8 mouse cellular contexts compared by ENCODE assay signal in genomic region chr5:34931516-34932457, GRCm38 (mm10). TPM values are rescaled to one million over a fixed set of nuclear protein-coding genes. Genes with fewer than 3 reads are reported as not detected.
DNase-seq lines count a peak whose midpoint lies in the region; ATAC-seq and TF ChIP-seq lines count a peak whose summit lies in the region.

No protein-coding gene starts in this region.

- no peak for TF ChIP-seq CTCF in lung, postnatal 0 days (IDR thresholded peaks at IDR 0.05)

- no peak overlapping the region for H3K4me2 ChIP-seq in embryonic facial prominence, embryonic 12.5 days (replicated peaks)
- no peak overlapping the region for H3K4me2 ChIP-seq in hindbrain, embryonic 13.5 days
- no peak overlapping the region for H3K4me2 ChIP-seq in lung, postnatal 0 days (replicated peaks; ENCODE audit: low read depth, low read length)

- H3K27ac ChIP-seq in embryonic facial prominence, embryonic 12.5 days, result peak overlapping the region; percentile 80
- H3K27ac ChIP-seq in hindbrain, embryonic 13.5 days, result peak overlapping the region; percentile 83
- H3K27ac ChIP-seq in lung, postnatal 0 days (ENCODE audit: low read length), result peak overlapping the region; percentile 79

- no peaks in the 10 kb centered on the region for H3K9me3 ChIP-seq in embryonic facial prominence, embryonic 12.5 days
- H3K9me3 ChIP-seq in hindbrain, embryonic 13.5 days, result no peaks in the 10 kb centered on the region
- no peaks in the 10 kb centered on the region for H3K9me3 ChIP-seq in lung, postnatal 0 days (ENCODE audit: low read length)

- WGBS in embryonic facial prominence, embryonic 12.5 days, result 38% methylated on average over 11 of the region's 11 CpGs
- 50% methylated on average over 11 of the region's 11 CpGs for WGBS in hindbrain, embryonic 13.5 days
- WGBS in lung, postnatal 0 days, result 20% methylated on average over 11 of the region's 11 CpGs

- no peak for ATAC-seq in embryonic facial prominence, embryonic 12.5 days (ENCODE audit: insufficient number of reproducible peaks, insufficient read depth, low FRiP score, low TSS enrichment)
- 0 out of 2 replicates have a peak, but pooled peaks have one; percentile 71 for ATAC-seq in hindbrain, embryonic 13.5 days (ENCODE audit: low FRiP score)
- peak; percentile 85 for ATAC-seq in lung, postnatal 0 days

- DNase-seq in embryo, embryonic 11 days, result peak; percentile 24
- no peak for DNase-seq in embryo, embryonic 10 days (ENCODE audit: low spot score)
- peak; percentile 76 for DNase-seq in lung, postnatal 0 days (ENCODE audit: low spot score)
- no peak for DNase-seq in cerebellum, postnatal 10 days
- DNase-seq in ovary, adult 18-20 months (ENCODE audit: low spot score), result no peak
- DNase-seq in spleen, postnatal 4 days (ENCODE audit: low spot score in 2 of 2), result no peak

- H3K4me1 ChIP-seq in embryonic facial prominence, embryonic 12.5 days, result peaks cover 18% of the 10 kb centered on the region
- H3K4me1 ChIP-seq in hindbrain, embryonic 13.5 days (replicated peaks), result peaks cover 24% of the 10 kb centered on the region
- peaks cover 14% of the 10 kb centered on the region for H3K4me1 ChIP-seq in lung, postnatal 0 days (ENCODE audit: insufficient read depth, low read depth, low read length)

- H3K4me3 ChIP-seq in embryonic facial prominence, embryonic 12.5 days, result no peak overlapping the region
- H3K4me3 ChIP-seq in hindbrain, embryonic 13.5 days, result no peak overlapping the region
- no peak overlapping the region for H3K4me3 ChIP-seq in lung, postnatal 0 days (ENCODE audit: low read depth, low read length)

- H3K9ac ChIP-seq in embryonic facial prominence, embryonic 12.5 days, result no peak overlapping the region
- H3K9ac ChIP-seq in hindbrain, embryonic 13.5 days, result no peak overlapping the region
- no peak overlapping the region for H3K9ac ChIP-seq in lung, postnatal 0 days (replicated peaks; ENCODE audit: low read depth)

- no peaks in the 10 kb centered on the region for H3K27me3 ChIP-seq in embryonic facial prominence, embryonic 12.5 days
- H3K27me3 ChIP-seq in hindbrain, embryonic 13.5 days, result no peaks in the 10 kb centered on the region
- no peaks in the 10 kb centered on the region for H3K27me3 ChIP-seq in lung, postnatal 0 days (replicated peaks; ENCODE audit: insufficient read depth, low read length)

- H3K36me3 ChIP-seq in embryonic facial prominence, embryonic 12.5 days, result no peaks in the 10 kb centered on the region
- no peaks in the 10 kb centered on the region for H3K36me3 ChIP-seq in hindbrain, embryonic 13.5 days
- H3K36me3 ChIP-seq in lung, postnatal 0 days (ENCODE audit: insufficient read depth, low read length), result no peaks in the 10 kb centered on the region

- TF ChIP-seq EP300 in lung, postnatal 0 days (IDR thresholded peaks at IDR 0.05), result peak; percentile 64

RNA-seq across cellular contexts. Expression of gene Rgs12, which starts 17.5 kb away (rescaled TPM):
- 55.0 and 56.3 TPM in 2 replicates for polyA plus RNA-seq in embryonic facial prominence, embryonic 12.5 days (2016; fragmentation: Nextera tagmentation; extraction: Ambion mirVana)
- 54.9 and 59.1 TPM in 2 replicates for polyA plus RNA-seq in hindbrain, embryonic 13.5 days (2015; fragmentation: Nextera tagmentation; extraction: Ambion mirVana)
- 45.5 and 46.7 TPM in 2 replicates for polyA plus RNA-seq in lung, postnatal 0 days (2015; fragmentation: Nextera tagmentation; extraction: Ambion mirVana)

RNA-seq across cellular contexts. Expression of gene Msantd1, which starts 24.0 kb away (rescaled TPM):
- 0.59 and 1.3 TPM in 2 replicates for polyA plus RNA-seq in embryonic facial prominence, embryonic 12.5 days (2016; fragmentation: Nextera tagmentation; extraction: Ambion mirVana)
- polyA plus RNA-seq in hindbrain, embryonic 13.5 days (2015; fragmentation: Nextera tagmentation; extraction: Ambion mirVana), result 2.5 and 2.6 TPM in 2 replicates
- 0.50 and 0.73 TPM in 2 replicates for polyA plus RNA-seq in lung, postnatal 0 days (2015; fragmentation: Nextera tagmentation; extraction: Ambion mirVana)

Comparison
In these comparisons a context has a peak if more than half of its experiments do, and no peak if none do; other contexts are left out.
1. DNase-seq: peak in embryo, embryonic 11 days (single experiment) and lung, postnatal 0 days (single experiment); none in embryo, embryonic 10 days (single experiment), cerebellum, postnatal 10 days (0 of 2), ovary, adult 18-20 months (single experiment) and spleen, postnatal 4 days (0 of 2).
2. Peak in every context shown above with its lines, with median percentiles within 50 percentile points of each other: H3K27ac ChIP-seq.